Mouse (Mus musculus): Measurements from ENCODE around the gene Itgbl1.
A peak's percentile ranks its signal among the peaks of the same experiment; 100 is the strongest.
"Not testable (repeated sequence)": the region's sequence is repeated elsewhere in the genome, so short reads cannot be mapped to it uniquely, and the experiment has no call there.

The Itgbl1 gene

DNA sequence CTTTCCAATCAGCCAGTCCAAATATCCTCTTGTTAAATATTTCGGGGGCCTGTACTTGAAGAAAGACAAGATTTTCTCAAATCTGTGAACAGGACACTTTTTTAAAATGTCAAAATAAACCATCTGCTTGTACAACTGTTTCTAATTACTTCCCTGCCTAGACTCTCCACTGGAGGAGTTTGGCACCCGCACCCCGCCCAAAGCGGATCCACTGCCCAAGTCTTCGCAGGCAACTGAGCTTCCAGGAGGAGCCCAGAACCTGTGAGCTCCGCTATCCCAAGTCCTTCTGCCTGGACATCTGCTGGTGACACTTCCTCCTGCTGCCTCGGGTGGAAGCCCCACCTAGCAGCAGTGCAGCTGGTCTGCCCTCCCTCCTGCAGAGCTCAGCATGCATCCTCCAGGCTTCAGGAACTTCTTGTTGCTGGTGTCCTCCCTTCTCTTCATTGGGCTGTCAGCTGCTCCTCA lies at the start of gene Itgbl1:
Gene Itgbl1 (plus strand): TSS at position 51 of the 465 bp plus-strand sequence.
- peak; percentile 48 for DNase-seq

DNA sequence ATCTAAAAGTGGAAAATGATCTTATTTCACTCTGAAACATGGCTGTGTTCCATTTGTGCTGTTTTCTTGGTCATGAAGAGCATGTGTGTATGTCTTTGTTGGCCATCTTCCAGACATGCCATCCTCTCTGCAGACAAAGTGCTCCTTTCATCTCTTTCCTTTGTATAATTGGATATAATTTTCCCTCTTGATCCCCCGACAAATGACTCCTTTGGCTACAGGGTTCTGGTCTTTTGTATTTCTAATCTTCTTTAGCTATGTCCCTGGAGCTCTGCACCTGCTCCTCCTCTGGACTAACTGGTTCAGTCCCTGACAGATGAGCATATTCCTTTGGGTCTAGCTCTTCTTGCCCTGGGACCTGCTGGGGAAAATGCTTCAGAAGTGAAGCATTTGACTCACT lies 36.8 kb upstream of the Itgbl1 start:
- no peak for DNase-seq

DNA sequence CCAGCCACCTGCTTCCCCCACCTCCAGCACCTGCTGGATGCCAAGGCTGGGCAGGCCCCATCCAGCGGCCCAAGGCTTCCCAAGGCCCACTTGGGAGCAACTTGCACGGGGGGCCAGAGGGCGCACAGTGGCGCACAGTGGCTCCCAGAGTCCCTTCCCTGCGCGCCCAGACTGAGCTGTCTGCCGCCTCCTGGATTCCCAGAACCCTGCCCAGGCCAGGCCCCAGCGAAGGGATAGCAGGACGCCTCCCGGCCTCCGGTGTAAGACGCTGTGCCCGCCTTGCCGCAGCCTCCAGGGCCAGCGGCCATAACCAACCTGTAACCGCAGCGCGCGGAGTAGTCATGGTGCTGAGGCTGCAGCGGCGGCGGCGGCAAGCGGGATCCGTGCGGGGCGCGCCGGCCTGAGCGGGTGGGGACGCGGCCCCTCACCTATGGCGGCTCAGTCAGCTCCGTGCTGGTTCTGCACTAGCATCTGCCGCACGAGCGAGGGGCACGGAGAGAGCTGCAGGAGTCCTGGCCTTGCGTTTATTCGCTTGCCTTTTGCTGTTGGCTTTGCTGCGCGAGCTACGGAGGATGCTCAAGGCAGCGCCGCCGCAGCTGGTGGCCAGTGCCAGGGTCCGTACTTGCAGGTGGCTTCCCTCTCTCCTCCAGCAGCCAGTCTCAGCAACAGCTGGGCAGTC lies 33.1 kb upstream of the Itgbl1 start, which contains the start of gene Nalcn:
Gene Nalcn (minus strand): TSS at position 644 of the 679 bp plus-strand sequence.
- peak; percentile 70 for DNase-seq

DNA sequence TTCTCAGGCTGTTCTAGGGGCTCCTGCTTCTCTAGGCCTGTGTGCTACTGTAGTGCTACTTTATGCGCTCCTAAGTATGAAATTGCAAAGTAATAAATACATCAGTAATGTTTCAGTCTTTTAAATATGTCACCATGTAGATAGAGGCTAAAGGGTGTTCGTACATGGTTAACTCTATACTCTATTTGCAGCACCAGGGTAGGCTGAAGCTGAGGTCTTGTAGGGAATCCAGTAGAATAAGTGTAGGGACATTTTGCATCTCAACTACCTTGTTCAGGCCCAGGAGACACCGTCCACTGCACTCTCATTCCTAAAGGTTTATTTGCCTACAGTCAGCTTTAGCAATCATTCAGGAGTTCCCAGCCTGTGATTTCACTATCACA lies 32.6 kb upstream of the Itgbl1 start:
- no peak for DNase-seq

DNA sequence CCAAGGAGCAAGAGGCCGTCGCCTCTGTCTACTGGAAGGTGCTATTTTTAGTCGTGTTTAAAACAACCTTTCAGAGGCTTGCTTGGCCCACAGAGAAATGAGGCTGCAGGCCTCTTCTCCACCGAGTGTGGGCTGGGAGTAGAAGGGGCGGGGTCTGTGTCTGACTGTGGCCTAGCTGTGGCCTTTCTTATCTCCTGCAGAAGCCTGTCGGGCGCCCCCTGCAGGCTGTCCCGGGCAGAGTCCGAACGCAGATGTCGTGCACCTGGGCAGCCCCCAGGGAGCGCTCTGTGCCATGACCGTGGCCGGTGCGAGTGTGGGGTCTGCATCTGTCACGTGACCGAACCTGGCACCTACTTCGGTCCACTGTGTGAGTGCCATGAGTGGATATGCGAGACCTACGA lies 1.3 kb downstream of the Itgbl1 start:
- peak; percentile 67 for DNase-seq

DNA sequence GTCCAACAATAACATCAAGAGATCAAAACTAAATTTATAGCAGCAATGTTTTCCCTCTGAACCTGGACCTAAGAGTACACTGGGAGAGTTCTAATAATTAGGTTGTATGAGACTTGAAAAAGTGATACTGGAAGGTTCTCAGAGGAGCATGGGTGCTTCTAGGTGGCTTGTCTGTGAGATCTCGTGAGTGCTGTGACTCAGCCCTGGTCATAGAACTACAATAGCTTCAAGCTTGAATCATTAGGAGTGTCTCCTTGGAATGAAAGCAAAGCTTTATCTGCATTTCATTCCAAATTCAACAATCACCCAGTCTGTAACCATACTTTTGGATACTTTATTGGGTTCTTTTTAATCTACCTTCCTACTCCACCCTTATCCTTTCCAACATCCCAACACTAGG lies 2.6 kb downstream of the Itgbl1 start:
- DNase-seq: no peak

DNA sequence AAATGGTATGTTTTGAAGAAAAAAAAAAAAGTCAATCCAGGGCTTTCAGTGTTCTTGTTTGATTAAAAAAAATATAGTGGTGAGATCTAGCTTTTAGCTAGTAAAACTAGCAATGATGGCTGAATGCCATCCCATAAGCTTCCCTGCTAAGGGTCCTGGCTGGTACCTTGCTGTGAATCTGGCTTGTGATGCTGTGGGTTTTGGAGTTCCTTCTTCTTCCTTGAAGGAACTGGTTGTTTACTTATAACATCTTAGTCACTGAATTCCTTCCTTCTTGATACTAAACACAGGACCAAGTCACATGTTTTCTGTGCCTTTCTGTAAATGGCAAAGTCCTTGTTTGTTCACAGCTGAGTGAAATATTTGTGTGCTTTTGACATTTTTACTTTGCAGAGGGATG lies 3.4 kb downstream of the Itgbl1 start:
- DNase-seq: no peak

DNA sequence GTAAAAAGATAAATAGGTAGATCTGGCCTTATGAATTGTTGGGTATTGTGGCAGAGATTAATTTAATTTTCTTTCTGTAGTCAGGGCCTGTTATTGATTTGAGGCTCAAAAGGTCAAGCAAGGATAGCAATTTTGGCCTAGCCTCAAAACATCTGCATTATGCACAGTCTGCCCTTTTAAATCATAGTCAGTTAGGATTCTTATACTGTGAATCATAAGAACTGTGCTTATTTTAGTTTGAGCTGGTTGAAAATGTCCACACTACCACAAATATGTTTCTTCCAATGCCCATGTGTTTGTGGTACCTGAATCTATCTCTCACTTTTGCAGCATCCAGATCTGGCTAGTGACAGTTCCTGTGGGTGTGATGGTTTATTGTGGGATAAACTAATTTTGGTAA lies 4.7 kb downstream of the Itgbl1 start:
- DNase-seq: no peak

DNA sequence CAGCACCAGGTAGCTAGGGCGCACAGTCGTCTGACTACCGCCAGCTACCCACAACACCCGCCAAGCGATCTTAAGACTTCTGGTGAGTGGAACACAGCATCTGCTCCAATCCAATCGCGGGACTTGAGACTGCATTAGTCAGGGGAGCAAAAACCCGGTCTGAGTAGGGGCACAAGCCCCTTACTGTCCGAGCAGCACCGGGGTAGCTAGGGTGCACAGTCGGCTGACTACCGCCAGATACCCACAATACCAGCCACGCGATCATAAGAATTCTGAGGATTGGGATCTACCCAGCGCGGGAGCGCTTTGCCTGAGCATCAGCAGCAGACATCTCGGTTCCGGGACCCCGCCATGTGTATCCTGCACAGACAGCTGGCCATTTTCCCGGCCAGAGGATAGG lies 11.3 kb downstream of the Itgbl1 start:
- not testable (repeated sequence) for DNase-seq

DNA sequence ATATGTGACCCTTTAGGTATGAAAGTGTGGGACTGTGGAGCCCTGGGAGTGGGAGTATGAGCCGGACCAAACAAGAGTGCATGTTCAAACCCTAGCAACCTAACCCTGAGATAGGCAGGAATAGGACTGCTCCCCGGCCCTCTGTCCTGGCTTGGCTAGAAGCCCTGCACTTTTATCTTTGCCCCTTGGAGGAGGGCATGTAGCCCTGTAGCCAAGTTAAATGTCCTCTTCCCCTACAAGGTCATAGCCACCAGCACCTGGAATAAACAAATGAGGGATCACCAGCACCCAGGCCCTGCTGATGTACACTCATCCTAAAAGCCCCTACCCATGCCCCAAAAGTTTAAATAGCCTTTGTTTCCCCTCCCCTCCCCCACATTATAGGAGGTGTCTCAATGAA lies 18.3 kb downstream of the Itgbl1 start:
- DNase-seq: no peak

DNA sequence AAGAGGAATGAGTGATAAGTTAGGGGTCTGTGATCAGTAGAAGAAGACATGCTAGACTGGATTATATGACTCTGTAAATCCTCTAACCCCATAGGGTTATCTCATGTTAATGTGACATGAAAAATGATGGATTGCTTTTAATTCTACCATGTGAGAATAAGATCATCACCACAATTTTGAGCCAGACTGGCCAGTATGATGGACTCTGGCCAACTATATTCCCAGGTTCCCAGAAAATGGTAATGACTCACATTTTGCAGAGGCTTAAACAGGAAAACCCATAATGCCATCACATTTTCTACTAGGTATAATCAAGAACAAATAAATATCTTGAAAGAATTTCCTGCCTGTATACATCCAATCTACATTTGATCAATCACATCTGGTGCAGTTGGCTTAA lies 55.0 kb downstream of the Itgbl1 start:
- no peak for DNase-seq

DNA sequence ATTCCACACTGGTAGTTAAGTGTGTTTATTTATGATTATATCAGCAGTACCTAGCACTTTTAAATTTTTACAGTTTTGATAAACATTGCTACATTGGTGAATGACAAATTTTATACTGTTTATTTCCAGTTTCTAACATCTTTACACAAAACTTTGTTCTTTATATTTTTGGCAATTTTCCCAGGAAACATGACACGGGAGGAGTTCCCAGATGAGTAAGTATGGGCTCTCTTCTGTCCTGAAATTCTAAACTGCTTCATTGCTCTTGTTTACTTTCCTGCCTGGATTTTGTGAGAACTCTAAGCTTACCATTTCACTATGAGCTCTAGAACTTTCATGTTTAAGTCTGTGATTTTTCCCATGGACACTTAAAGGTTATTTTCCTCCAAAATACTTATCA lies 82.3 kb downstream of the Itgbl1 start:
- no peak for DNase-seq

DNA sequence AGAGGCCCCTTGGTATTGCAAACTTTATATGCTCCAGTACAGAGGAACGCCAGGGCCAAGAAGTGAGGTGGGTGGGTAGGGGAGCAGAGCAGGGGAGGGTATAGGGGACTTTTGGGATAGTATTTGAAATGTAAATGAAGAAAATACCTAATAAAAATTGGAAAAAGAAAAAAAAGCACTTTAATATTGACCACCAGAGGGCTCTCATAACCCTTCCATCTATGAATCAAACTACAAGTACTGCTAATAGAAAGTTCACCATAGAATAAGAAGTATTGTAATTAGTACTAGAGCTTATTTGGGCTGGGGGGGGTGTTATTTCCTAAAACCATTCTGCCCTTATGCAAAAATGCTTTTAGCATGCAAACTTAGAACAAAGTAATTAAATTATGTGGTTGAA lies 91.2 kb downstream of the Itgbl1 start:
- no peak for DNase-seq

DNA sequence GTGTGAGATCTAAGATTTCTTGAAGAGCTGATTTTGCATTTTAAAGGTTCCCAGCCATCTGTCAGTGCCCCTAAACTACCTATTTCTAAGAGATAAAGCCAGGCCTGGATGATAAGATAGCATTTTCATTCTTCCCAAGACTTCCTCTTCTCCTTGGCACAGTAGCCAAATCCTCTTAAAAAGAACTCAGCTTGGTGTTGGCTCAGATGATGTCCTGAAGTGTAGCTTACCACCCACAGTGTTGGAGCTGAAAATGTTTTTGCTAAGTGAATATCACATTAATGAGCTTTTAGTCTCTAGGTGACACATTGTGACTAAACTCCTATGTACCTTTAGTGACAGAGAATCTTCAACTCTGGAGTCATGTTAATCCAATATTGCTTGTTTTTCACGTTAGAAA lies 99.8 kb downstream of the Itgbl1 start:
- no peak for DNase-seq

DNA sequence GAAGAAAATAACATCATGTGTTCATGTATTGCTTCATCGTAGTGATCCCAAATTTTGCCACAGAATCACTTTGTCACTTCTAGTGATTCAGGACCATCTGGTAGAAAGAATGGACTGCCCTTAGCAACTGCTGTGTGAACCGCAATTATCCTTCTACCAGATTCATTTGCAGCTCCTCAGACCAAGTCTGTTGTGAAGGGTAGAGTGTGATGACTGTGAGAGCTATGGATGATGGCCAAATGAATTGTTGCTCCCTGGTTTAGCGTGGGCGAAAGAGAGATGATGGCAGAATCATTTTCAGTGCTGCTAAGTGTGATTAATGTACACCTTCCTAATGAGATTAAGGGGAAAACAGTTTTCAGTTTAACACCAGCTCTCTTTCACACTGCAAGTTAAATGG lies 100.3 kb downstream of the Itgbl1 start:
- no peak for DNase-seq

DNA sequence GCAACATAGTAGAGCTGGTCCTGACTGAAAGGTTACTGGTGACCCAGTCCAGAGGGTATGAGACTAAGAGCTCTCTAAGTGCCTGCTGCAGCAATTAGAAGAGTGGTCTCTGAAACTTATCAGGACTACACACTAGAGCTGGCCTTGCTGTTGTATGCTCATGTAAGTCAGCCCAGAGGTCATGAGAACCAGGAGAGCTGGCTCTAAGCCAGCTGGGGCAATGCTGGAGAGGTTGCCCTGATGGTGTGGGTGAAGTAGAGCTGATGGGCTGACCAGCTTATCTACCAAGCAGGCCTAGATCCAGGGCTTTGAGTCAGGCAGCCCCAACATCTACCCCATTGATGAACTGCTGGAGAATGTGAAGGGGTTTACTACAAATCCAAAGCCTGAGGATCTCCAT lies 142.0 kb downstream of the Itgbl1 start:
- DNase-seq: no peak

DNA sequence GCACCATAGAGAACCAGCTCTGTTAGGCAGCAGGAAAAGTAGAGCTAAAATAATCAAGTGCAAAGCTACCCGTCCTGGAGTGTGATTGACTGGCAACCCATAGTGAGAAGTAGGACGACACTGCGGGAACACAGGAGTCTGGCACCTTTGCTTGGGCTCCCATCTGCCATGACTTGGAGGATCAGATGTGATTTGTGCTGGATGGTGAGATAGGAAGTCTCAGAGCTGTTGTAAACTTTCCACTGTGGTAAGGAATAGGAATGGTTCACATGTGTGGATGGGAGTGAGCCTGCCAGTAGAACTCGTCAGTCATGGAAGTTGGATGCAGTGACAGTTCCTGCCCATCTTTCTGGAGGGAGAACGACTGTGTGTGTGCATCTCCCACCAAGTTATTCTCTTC lies 177.9 kb downstream of the Itgbl1 start:
- no peak for DNase-seq

DNA sequence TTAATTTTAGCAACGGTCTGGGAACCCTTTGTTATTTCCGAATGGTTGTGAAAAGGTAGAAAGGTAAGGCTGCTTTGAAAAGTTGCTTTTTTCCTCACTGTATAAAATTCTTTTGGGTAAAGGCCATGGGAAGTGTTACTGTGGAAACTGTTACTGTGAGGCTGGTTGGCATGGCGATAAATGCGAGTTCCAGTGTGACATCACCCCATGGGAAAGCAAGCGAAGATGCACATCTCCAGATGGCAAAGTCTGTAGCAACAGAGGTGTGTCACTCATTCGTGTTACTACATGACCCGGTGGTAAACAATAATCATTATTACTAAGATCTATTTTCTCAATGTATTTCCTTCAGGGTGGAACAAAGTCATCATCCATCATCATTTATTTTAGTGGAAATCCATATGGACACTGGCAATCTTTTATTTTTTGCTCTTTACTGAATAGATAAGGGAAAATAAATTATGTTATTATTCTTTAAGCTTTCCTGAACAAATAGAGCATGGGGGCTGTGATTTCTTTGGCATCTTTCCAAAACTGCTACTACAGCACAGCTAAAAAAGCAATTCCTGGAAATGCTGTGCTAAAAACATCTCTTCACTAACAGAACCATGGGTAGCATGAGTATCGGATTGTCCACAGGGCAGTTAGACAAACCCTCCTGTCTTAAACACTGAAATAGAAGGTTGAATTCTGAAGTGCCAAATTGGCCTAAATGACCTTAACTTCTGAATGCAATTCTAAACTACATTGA lies 184.1 kb downstream of the Itgbl1 start:
- DNase-seq: peak; percentile 16

DNA sequence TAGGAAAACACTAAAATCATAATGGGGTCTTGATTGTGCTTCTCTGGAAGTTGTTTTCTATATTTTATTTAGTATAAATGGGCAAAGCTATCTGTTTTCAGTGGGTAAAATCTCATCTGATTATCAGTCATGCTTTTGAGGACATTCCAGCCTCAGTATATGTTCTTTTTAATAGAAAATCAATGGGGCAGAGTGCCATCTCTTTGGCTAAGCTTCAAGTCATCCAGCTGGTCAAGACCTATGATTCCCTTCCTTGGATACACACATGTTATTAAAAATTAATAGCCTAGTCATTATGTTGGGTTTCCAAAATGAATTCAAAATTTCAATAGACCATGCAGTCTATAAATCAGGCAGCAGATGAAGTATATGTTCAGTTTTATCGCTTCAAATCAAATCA lies 204.8 kb downstream of the Itgbl1 start:
- no peak for DNase-seq

DNA sequence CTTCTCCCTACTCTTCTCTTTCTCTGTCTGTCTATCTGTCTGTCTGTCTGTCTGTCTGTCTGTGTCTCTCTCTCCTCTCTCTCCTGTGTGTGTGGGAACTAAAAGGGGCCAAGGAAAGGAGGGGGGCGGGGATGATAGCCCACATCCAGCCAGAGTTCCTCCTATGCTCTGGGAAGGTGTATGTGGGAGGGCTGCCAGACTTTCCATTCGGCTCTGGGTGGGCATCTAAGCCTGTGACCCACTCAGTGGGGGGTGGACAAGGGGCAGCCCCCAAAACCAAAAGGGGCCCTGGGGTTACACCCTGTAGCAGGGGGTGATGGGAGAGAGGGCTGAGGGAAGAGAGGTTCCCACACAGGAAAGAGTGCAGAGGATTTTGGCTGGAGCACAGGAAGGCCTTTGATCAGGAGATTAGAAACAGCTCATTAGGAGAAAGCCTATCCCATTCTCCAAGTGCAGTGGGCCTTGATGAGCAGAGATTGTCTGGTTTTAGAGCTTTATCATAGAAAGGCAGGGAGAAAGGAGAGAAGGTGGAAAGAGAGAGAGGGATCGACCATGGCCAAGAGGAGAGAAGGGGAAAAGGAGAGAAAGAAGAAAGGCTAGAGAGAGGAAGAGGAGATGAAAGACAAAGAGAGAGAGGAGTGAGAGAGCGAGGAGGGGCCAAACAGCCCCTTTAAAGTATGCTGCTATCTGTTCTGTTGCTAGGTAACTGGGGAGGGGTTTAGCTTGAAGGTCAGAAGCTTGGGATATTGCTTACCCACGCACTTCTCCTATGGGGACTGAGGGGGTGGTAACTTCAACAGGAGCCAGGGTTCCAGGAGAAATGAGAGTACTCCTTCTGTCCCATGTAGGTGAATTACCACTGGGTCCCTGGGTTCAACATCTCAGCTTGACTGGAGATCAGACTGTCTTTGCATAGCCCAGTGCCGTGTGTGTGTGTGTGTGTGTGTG lies 206.3 kb downstream of the Itgbl1 start:
- peak; percentile 5 for DNase-seq

DNA sequence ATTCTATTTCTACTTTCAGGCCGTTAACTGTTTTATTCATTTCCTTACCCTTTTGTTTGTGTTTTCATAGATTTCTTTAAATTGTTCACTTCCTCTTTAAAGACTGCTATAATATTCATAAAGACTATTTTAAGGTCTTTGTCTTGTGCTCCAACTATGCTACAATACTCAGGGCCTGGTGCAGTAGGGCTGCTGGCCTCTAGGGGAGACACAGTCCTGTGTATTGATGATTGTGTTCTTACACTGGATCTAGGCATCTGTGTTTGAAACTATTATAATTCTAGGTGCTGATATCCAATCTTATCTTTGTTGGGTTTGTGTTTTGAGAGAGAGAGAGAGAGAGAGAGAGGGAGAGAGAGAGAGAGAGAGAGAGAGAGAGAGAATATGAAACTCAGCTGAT lies 268.1 kb downstream of the Itgbl1 start:
- peak; percentile 4 for DNase-seq

DNA sequence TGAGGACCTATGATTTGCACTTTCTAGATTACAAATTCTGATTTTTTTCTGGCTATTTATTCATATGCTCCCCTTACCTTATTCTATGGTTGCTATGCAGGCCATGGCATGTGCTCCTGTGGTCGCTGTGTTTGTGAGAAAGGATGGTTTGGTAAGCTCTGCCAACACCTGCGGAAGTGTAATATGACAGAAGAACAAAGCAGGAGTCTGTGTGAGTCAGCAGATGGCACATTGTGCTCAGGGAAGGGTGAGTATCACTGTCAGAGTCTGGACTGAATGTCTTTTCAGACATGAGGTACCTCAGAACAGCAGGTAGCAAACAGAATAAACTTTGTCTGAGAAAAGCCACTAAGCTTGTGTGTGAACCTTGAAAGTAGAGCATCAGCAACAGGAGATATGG lies 306.8 kb downstream of the Itgbl1 start:
- no peak for DNase-seq

DNA sequence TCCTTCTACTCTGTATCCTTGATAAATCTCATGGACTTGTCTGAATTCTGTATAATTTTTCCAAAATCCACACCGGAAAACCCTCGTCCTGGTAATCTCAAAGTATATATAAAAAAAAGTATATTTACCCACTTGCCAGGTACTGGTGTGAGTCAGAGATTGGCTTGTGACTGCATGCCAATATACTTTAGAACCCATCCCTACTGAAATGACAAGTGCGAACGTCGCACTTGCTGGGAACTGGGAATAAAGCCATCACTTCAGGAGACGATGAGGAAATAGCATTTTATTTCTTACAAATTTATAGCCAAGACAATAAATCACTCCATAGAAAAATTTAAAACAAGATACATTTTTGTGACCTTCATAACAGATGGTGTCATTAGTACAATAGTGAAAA lies 308.2 kb downstream of the Itgbl1 start:
- DNase-seq: no peak
